Mouse (Mus musculus) embryonic stem cell, embryonic (primary cell): ENCODE data around the gene Pmis2.

Source experiments
- CTCF ChIA-PET, 4 experiments: fragments of 300-600 bp in 2 of 4; fragments of 350-600 bp in 2 of 4; sonication (Branson Sonifier 250); formaldehyde crosslinking; loops; one replicate each; lab custom pipeline; 2022; ENCODE audit warnings: inconsistent platforms in 2 of 4; lab: Charles Lee
- POLR2A ChIA-PET, 4 experiments: fragments of 300-600 bp in 2 of 4; fragments of 350-600 bp in 2 of 4; sonication (Branson Sonifier 250); formaldehyde crosslinking; loops; one replicate each; lab custom pipeline; 2022; ENCODE audit warnings: antibody characterized with exemption in 4 of 4, inconsistent platforms in 1 of 4; lab: Charles Lee

Pmis2 gene

GRCm38 (mm10) chr7:30671480-30671879, at the start of gene Pmis2:
Pmis2 (minus strand) TSS chr7:30671605.
- ChIA-PET CTCF (interaction anchor here in 3 of 4 experiments (0.9 to 2.2 kb wide), 11 partner anchors 10 to 423 kb away, joined by 3 to 5 read pairs (median 3); no protein-coding TSS in a partner anchor), POLR2A (interaction anchor here in 2 of 4 experiments (0.8 to 1.6 kb wide), 3 partner anchors 46 to 283 kb away, joined by 3 read pairs; no protein-coding TSS in a partner anchor)

GRCm38 (mm10) chr7:30719669-30720068, 48.3 kb upstream of the Pmis2 start:
- CTCF ChIA-PET: interaction anchor here in 2 of 4 experiments (0.6 to 0.7 kb wide), 2 partner anchors 168 to 1197 kb away, joined by 3 to 5 read pairs; partner anchors contain the start of genes Hspb6 (in 1 of the 2) and Proser3 (in 1 of the 2)
- POLR2A ChIA-PET: interaction anchor here in 3 of 4 experiments (0.6 to 3.5 kb wide), 7 partner anchors 10 to 1000 kb away, joined by 3 to 18 read pairs (median 3); partner anchors contain the start of gene Tmem147 (in 3 of the 3)

- CTCF ChIA-PET: interaction anchor here (0.6 to 1.5 kb wide), 23 partner anchors 9 to 380 kb away, joined by 3 to 8 read pairs (median 3); partner anchors contain the start of genes Tmem147 (in 2 of the 4) and Haus5 (in 1 of the 4)
- POLR2A ChIA-PET: interaction anchor here (0.5 to 3.5 kb wide), 31 partner anchors 9 to 437 kb away, joined by 3 to 18 read pairs (median 3); partner anchors contain the start of genes Cox6b1 (in 2 of the 4), Tmem147 (in 2 of the 4), Aplp1 (in 1 of the 4) and Haus5 (in 1 of the 4)
Observed at GRCm38 (mm10) chr7:30717716-30718046, 46.3 kb upstream of the Pmis2 start.

DNA sequence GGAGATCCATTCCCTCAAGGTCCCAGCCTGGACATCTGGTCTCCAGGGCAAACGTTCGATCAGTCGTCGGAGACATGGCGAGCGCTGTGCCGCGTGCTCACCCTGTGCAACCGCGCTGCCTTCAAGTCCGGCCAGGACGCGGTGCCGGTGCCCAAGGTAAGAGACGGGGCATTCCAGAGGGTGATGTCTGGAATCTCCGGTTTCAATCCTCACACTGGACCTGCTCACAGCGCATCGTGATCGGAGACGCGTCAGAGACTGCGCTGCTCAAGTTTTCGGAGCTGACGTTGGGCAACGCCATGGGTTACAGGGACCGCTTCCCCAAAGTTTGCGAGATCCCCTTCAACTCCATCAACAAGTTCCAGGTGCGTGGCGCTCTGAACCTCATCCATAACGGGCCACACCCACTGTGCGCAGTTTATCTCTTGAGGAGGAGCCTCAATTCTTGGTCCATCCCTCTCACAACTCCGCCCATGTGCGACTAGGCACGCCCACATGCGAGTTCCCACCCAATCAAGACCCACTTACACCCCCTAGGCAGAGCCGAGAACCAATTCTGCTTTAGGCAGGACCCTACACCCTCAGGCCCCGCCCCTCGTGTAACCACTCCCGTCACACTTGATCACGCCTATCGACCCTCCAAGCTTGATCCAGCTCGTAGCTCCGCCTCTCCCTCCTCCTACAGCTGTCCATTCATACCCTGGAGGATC, 45.8 kb upstream of the Pmis2 start:
- CTCF ChIA-PET: interaction anchor here (0.6 to 1.5 kb wide), 20 partner anchors 8 to 381 kb away, joined by 3 to 8 read pairs (median 4); partner anchors contain the start of genes Haus5 (in 1 of the 4) and Tmem147 (in 1 of the 4)
- POLR2A ChIA-PET: interaction anchor here in 3 of 4 experiments (0.5 to 3.5 kb wide), 29 partner anchors 10 to 437 kb away, joined by 3 to 18 read pairs (median 3); partner anchors contain the start of genes Cox6b1 (in 2 of the 3), Tmem147 (in 2 of the 3), Aplp1 (in 1 of the 3) and Haus5 (in 1 of the 3)

GRCm38 (mm10) chr7:30711942-30712341, 40.5 kb upstream of the Pmis2 start, which contains the start of gene Atp4a:
Atp4a (plus strand) TSS chr7:30712209.
- POLR2A ChIA-PET: interaction anchor here in 2 of 4 experiments (0.6 to 1.5 kb wide), 4 partner anchors 18 to 110 kb away, joined by 3 to 4 read pairs (median 3); partner anchors contain the start of genes Haus5 (in 1 of the 2) and Tmem147 (in 1 of the 2)
- CTCF ChIA-PET: interaction anchor here in 2 of 4 experiments (0.5 to 0.7 kb wide), 3 partner anchors 42 to 98 kb away, joined by 3 to 5 read pairs (median 4); no protein-coding TSS in a partner anchor

- POLR2A ChIA-PET: interaction anchor here in 1 of 4 experiments (1.1 kb wide), 1 partner anchor 181 kb away, joined by 3 read pairs; no protein-coding TSS in a partner anchor
- CTCF ChIA-PET: interaction anchor here in 1 of 4 experiments (1.3 kb wide), 1 partner anchor 266 kb away, joined by 3 read pairs; the partner anchor contains the start of genes Fam187b and Lsr
Observed at GRCm38 (mm10) chr7:30707441-30707840, 36.0 kb upstream of the Pmis2 start.

- CTCF ChIA-PET: no interaction called here
- POLR2A ChIA-PET: interaction anchor here in 1 of 4 experiments (1.1 to 1.5 kb wide), 2 partner anchors 21 to 182 kb away, joined by 3 to 4 read pairs; no protein-coding TSS in a partner anchor
Observed at GRCm38 (mm10) chr7:30706214-30706882, 34.9 kb upstream of the Pmis2 start.

- POLR2A ChIA-PET: interaction anchor here in 3 of 4 experiments (0.5 to 2.7 kb wide), 6 partner anchors 10 to 364 kb away, joined by 3 to 16 read pairs (median 4); partner anchors contain the start of gene Tmem147 (in 1 of the 3)
- CTCF ChIA-PET: interaction anchor here in 2 of 4 experiments (0.7 to 1.1 kb wide), 5 partner anchors 10 to 207 kb away, joined by 3 to 7 read pairs (median 5); no protein-coding TSS in a partner anchor
Observed at GRCm38 (mm10) chr7:30698589-30698988, 27.2 kb upstream of the Pmis2 start, which contains the start of gene 2200002J24Rik. 2200002J24Rik (plus strand) TSS chr7:30698926.

- ChIA-PET POLR2A (interaction anchor here in 3 of 4 experiments (0.7 to 2.7 kb wide), 6 partner anchors 10 to 254 kb away, joined by 3 to 16 read pairs (median 4); partner anchors contain the start of gene Tmem147 (in 1 of the 3)), CTCF (interaction anchor here in 2 of 4 experiments (0.7 to 1.1 kb wide), 5 partner anchors 10 to 207 kb away, joined by 3 to 7 read pairs (median 5); no protein-coding TSS in a partner anchor)
Observed at GRCm38 (mm10) chr7:30698101-30698500, 26.7 kb upstream of the Pmis2 start.

GRCm38 (mm10) chr7:30688325-30688724, 16.9 kb upstream of the Pmis2 start:
- POLR2A ChIA-PET: interaction anchor here in 3 of 4 experiments (0.7 to 1.9 kb wide), 3 partner anchors 9 to 11 kb away, joined by 3 to 16 read pairs (median 8); partner anchors contain the start of gene 2200002J24Rik (in 2 of the 3)
- CTCF ChIA-PET: interaction anchor here in 3 of 4 experiments (0.5 to 1.3 kb wide), 5 partner anchors 10 to 70 kb away, joined by 3 to 8 read pairs (median 3); partner anchors contain the start of gene 2200002J24Rik (in 1 of the 3)

GRCm38 (mm10) chr7:30683425-30683824, 12.0 kb upstream of the Pmis2 start:
- ChIA-PET CTCF (interaction anchor here in 1 of 4 experiments (0.6 kb wide), 2 partner anchors 70 to 254 kb away, joined by 3 read pairs; no protein-coding TSS in a partner anchor), POLR2A (interaction anchor here in 2 of 4 experiments (0.6 to 1.1 kb wide), 2 partner anchors 15 to 120 kb away, joined by 3 read pairs; partner anchors contain the start of gene 2200002J24Rik (in 1 of the 2))

GRCm38 (mm10) chr7:30681897-30682296, 10.5 kb upstream of the Pmis2 start:
- ChIA-PET POLR2A (interaction anchor here in 1 of 4 experiments (0.6 kb wide), 2 partner anchors 741 to 1163 kb away, joined by 3 read pairs; no protein-coding TSS in a partner anchor), CTCF (interaction anchor here (0.5 to 1.5 kb wide), 10 partner anchors 11 to 448 kb away, joined by 3 to 11 read pairs (median 4); partner anchors contain the start of genes Pmis2 (in 2 of the 4) and Cox6b1 (in 1 of the 4))

- CTCF ChIA-PET: no interaction called here
- POLR2A ChIA-PET: no interaction called here
Observed at GRCm38 (mm10) chr7:30678263-30678975, 7.0 kb upstream of the Pmis2 start.

GRCm38 (mm10) chr7:30669229-30669628, 2.2 kb downstream of the Pmis2 start:
- ChIA-PET POLR2A (interaction anchor here in 3 of 4 experiments (0.7 to 1.4 kb wide), 7 partner anchors 20 to 382 kb away, joined by 3 to 6 read pairs (median 4); partner anchors contain the start of genes Cox6b1 (in 1 of the 3), Fxyd7 (in 1 of the 3) and Tmem147 (in 1 of the 3)), CTCF (interaction anchor here (0.5 to 1.5 kb wide), 46 partner anchors 10 to 1473 kb away, joined by 3 to 17 read pairs (median 4); partner anchors contain the start of genes Atp4a (in 1 of the 4), Cox6b1 (in 1 of the 4), Fam187b (in 1 of the 4) and Sdhaf1 (in 1 of the 4))

GRCm38 (mm10) chr7:30665321-30665720, 6.1 kb downstream of the Pmis2 start:
- CTCF ChIA-PET: interaction anchor here in 3 of 4 experiments (0.5 to 1.8 kb wide), 15 partner anchors 22 to 413 kb away, joined by 3 to 6 read pairs (median 3); partner anchors contain the start of gene Ffar1 (in 1 of the 3)
- POLR2A ChIA-PET: interaction anchor here in 3 of 4 experiments (0.5 to 3.2 kb wide), 32 partner anchors 9 to 717 kb away, joined by 3 to 17 read pairs (median 4); partner anchors contain the start of genes Cox6b1 (in 2 of the 3), Kmt2b (in 2 of the 3), Atp4a (in 1 of the 3) and Etv2 (in 1 of the 3)
